Mouse (Mus musculus): ENCODE data around the gene Fasn.
"Not testable (repeated sequence)": the region's sequence is repeated elsewhere in the genome, so short reads cannot be mapped to it uniquely, and the experiment has no call there.

Gene Fasn

DNA sequence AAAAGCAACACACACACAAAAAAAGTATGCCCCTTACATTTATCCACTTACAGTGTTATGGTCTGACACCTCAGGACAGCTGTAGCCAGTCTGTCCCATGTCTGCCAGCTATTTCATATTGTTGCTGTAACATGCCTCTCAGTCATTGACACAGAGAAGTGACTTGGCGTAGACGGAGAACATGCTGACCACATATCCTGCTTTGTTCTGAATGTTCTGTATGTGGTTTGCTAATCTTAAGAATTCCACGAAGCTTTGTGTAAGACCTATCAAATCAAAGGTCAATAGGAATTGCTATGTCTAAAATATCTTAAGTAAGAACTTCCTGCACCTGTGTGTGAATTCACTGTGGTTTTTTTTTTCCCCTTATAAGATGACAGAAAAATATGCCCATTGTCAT, 26.1 kb downstream of the Fasn start:
- DNase-seq (ENCODE audit: low read depth, low spot score), result no peak

GRCm38 (mm10) chr11:120796614-120796946, 27.8 kb downstream of the Fasn start:
- no peak for DNase-seq (ENCODE audit: low read depth, low spot score)

GRCm38 (mm10) chr11:120795756-120796613, 28.4 kb downstream of the Fasn start, which contains the start of gene Dus1l:
Gene Dus1l (minus strand): TSS chr11:120796403.
- peak; percentile 97 for DNase-seq (ENCODE audit: low read depth, low spot score)

- DNase-seq (ENCODE audit: low read depth, low spot score), result no peak
These were observed 31.7 kb downstream of the Fasn start for GRCm38 (mm10) chr11:120792652-120793051.

DNA sequence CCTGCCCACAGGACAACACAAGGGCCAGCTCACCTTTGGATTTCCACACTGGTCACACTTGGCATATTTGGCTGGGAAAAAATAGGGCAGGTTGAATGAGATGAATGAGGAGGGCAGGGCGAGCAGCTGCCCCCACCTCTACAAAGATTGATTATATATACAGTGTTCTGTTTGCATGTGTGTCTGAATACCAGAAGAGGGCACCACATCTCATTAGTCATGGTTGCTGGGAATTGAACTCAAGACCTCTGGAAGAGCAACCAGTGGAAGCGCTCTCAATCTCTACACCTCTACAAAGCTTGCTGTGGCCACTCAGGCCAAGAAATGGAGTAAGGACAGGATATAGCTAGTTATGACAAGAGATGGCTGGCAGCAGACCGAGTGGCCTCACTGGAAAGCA, 34.5 kb downstream of the Fasn start:
- DNase-seq (ENCODE audit: low read depth, low spot score), result no peak

GRCm38 (mm10) chr11:120789355-120789754, 35.0 kb downstream of the Fasn start:
- no peak for DNase-seq (ENCODE audit: low read depth, low spot score)

DNA sequence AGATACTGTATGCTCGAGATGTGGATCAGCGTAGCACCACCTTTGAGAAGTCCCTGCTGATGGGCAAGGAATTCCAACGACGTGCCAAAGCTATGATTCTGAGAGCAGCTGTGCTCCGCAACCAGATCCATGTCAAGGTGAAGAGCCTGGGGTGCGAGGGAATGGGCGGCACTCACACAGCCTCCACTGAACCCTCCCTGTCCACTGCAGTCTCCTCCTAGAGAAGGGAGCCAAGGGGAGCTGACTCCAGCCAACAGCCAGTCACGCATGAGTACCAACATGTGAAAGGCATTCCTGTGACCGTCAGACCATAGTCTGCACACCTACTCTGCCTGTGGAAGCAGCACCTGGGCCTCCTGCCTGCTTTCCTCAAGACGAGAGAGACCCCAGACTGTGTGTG, 35.9 kb downstream of the Fasn start:
- DNase-seq (ENCODE audit: low read depth, low spot score), result not testable (repeated sequence)

DNA sequence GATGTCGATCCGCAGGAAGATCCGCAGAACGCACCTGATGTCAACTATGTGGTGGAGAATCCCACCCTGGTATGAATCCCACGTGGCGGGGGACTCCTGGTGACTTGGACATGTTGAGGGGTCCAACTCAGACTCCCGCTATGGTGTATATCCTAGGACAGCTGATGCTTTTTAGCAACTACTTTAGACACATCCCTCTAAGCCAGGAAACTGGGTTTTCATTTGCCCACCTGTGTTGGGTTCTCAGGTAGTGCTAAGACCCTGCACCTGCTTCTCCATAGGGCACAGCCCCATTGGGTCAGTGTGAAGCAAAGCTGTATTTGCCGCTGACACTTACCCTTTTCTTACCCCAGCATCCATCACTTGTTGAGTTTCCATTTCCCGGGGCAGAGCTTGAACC, 39.2 kb downstream of the Fasn start:
- DNase-seq (ENCODE audit: low read depth, low spot score), result no peak

DNA sequence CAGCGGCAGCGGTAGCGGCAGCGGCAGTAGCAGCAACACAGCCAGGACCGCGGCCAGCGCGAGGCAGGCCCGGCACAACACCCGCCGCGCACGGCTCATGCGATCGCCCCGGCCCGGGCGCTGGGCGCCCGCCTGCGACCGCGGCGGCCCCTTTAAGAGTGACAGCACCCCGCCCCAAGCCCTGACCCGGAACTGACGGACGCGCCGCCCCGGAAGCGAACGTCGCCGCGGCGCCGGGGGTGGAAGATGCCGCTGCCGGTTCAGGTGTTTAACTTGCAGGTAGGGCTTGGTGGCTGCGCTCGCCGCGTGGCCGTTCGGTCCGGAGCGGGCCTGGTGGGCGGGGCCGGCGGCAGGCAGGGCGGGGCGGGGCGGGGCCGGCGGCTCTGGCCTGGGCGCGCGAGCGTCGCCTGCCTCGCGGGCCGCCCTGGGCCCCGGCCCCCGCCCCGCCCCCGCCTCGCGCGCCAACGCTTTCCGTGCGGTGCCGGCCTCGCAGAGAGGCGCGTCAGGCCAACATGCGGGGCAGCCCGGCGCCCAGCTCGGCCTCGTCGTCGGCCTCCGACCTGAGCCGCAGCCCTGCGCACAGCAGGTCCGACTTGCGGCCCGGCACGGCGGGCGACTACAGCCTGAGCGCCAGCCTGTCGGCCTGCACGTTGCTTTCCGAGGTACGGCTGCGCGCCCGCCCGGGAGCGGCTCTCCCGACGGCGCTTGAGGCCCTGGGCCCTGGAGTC, 40.1 kb downstream of the Fasn start, which contains the start of the genes Rfng and Gps1:
Gene Rfng (minus strand): TSS at position 144 of the 728 bp plus-strand sequence.
Gene Gps1 (plus strand): TSS at position 209 of the 728 bp plus-strand sequence.
- peak; percentile 87 for DNase-seq (ENCODE audit: low read depth, low spot score)

DNA sequence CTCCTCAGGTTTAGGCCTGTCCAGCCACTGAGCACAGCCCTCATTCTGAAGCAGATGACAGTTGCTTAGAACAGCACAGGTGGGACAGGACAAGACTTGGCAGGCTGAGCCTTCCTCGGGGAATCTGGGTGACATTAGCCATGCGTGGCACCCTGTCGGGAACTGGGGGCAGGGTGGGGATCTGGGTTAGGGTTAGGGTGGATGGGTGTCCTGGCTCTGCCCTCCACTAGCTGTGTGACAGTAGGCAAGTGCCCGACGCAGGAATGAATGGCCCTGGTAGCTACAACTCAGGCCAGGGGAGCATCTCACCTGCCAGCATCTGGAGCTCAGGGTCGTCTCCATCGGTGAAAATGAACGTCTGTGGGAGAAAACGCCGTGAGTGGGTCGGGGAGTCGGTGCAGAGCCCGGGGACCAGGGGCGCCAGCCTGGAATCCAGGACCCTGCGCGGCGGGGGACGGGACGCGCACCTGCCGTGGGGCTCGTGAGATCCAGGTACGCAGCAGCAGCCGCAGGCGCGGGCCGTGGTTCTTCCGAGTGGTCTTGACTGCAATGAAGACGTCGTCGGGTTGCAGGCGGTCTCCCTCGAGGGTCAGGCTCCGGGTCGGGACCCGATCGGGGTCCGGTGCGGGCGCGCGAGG, 40.8 kb downstream of the Fasn start:
- DNase-seq (ENCODE audit: low read depth, low spot score), result peak; percentile 32

- not testable (repeated sequence) for DNase-seq (ENCODE audit: low read depth, low spot score)
These were observed 43.0 kb downstream of the Fasn start for GRCm38 (mm10) chr11:120781361-120781760.

DNA sequence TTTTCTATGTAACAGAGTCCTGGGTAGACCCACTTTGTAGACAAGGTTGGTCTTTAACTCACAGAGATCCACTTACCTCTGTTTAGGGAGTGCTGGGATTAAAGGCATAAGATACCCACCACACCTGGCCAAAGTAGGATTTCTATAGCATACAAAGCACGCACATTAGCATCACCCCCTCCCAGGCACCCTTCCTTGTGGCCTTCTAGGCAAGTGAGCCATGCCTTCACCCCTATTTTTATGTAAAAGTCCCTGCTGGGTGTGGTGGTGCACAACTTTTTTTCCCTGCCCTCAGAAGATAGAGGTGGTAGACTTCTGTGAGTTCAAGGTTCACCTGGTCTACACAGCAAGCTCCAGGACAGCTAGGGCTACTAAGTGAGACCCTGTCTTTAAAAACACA, 44.5 kb downstream of the Fasn start:
- DNase-seq (ENCODE audit: low read depth, low spot score), result no peak

DNA sequence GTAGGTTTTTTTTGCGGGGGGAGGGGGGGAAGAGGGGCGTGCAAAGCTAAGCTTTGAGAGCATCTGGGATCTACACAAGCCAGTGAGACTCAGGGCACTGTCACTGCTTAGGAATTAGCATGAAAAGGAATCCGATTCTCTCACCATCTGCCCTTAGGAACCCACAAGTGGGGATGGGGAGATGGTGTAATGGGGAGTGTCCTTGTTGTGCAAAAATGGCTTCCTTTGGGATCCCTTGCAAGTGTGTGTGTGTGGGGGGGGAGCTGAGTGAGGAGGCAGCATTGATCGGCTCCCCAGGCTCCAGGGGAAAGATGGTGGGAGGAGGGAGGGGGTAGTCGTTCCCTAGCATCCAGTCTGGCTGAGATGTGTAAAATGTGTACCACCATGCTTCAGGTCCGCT, 47.2 kb downstream of the Fasn start:
- no peak for DNase-seq (ENCODE audit: low read depth, low spot score)

DNA sequence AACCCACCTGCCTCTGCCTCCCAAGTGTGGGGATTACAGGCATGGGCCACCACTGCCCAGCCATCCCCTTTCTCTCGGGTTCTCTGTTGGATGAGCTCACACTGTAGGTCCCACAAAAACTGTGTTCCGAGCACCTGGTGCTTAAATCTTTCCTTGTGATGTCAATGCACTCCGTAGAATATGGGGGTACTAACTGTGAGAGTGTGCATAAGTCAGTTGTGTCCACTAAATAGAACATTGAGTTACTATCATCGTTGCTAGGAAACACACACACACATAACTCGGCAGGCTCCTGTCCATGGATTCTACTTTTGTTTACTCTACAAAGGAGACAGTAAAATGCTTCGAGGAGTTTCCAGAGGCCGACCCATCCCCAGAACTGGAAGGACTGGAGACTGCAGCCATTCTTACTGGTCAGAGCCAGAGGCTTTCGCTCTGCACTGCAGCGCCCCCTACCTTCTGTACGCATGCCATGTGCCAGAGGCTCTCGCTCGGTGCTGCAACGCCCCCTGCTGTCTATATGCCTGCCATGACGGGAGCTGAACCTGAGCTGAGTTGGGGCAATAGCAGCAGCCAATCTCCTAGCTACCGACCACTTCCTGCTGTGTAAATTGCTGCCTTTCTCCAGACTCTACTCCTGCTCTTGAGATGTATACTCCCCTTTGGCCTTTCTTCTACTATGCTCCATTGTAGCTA, 48.4 kb downstream of the Fasn start:
- DNase-seq (ENCODE audit: low read depth, low spot score), result peak; percentile 93

- no peak for DNase-seq (ENCODE audit: low read depth, low spot score)
These were observed 50.7 kb downstream of the Fasn start for GRCm38 (mm10) chr11:120773463-120774190.

DNA sequence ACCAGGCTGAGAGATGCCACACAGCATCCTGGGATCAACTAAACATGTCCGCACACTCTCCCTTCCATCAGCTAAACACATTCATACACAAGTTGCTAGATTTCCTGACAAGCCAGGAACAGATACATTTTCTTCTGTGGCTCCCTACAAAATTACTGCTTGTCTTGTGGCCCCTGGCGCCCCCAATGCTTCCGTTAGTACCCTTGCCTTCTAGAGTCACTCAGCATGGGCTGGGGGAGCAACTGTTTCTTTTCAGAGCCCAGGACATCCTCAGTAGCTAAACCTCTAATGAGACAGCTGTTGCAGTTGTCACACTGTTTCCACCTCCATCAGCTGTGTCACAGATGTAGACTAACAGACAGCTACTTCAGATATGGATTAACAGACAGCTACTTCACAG, 51.6 kb downstream of the Fasn start:
- no peak for DNase-seq (ENCODE audit: low read depth, low spot score)

GRCm38 (mm10) chr11:120768206-120768605, 56.1 kb downstream of the Fasn start:
- DNase-seq (ENCODE audit: low read depth, low spot score), result no peak

GRCm38 (mm10) chr11:120767023-120767422, 57.3 kb downstream of the Fasn start:
- not testable (repeated sequence) for DNase-seq (ENCODE audit: low read depth, low spot score)

GRCm38 (mm10) chr11:120763121-120763999, 61.0 kb downstream of the Fasn start:
- DNase-seq (ENCODE audit: low read depth, low spot score), result not testable (repeated sequence)

- DNase-seq (ENCODE audit: low read depth, low spot score), result not testable (repeated sequence)
These were observed 61.7 kb downstream of the Fasn start, which contains the start of gene Hmga1b for GRCm38 (mm10) chr11:120762672-120763041. Gene Hmga1b (plus strand): TSS chr11:120762794.

All from A20 (cell line).